Mouse (Mus musculus): ENCODE measurements around the gene 2010111I01Rik. TPM values are rescaled to one million over a fixed set of nuclear protein-coding genes. Genes with fewer than 3 reads are reported as not detected.

Gene 2010111I01Rik
- polyA plus RNA-seq, 1 experiment from 2014 or later: 31.8 TPM

GRCm38 (mm10) chr13:62973111-62973510 lies 8.4 kb downstream of the 2010111I01Rik start:
- Histone ChIP-seq H3K9ac (ENCODE audit: low read length) (no peak overlapping the region), H3K27me3 (ENCODE audit: control insufficient read depth, insufficient read depth, low read length) (no peaks in the 10 kb centered on the region), H3K4me3 (ENCODE audit: low read depth, low read length) (no peak overlapping the region), H3K4me2 (no peak overlapping the region), H3K9me3 (ENCODE audit: control insufficient read depth, low read length) (no peaks in the 10 kb centered on the region), H3K27ac (ENCODE audit: low read depth, low read length) (no peak overlapping the region), H3K36me3 (ENCODE audit: control insufficient read depth, insufficient read depth, low read length) (no peaks in the 10 kb centered on the region), H3K4me1 (ENCODE audit: control insufficient read depth, insufficient read depth, low read length) (no peaks in the 10 kb centered on the region)
- ATAC-seq (ENCODE audit: low FRiP score): no peak
- DNase-seq (ENCODE audit: low spot score, missing footprints): no peak
- WGBS: 89% methylated on average over 4 of the region's 4 CpGs

- no peaks in the 10 kb centered on the region for H3K36me3 ChIP-seq (ENCODE audit: control insufficient read depth, insufficient read depth, low read length)
- H3K4me2 ChIP-seq: no peak overlapping the region
- H3K27me3 ChIP-seq (ENCODE audit: control insufficient read depth, insufficient read depth, low read length): no peaks in the 10 kb centered on the region
- no peak overlapping the region for H3K9ac ChIP-seq (ENCODE audit: low read length)
- no peak for ATAC-seq (ENCODE audit: low FRiP score)
- H3K4me3 ChIP-seq (ENCODE audit: low read depth, low read length): no peak overlapping the region
- H3K9me3 ChIP-seq (ENCODE audit: control insufficient read depth, low read length): no peaks in the 10 kb centered on the region
- H3K27ac ChIP-seq (ENCODE audit: low read depth, low read length): no peak overlapping the region
- no peak for DNase-seq (ENCODE audit: low spot score, missing footprints)
- no peaks in the 10 kb centered on the region for H3K4me1 ChIP-seq (ENCODE audit: control insufficient read depth, insufficient read depth, low read length)
Observed at GRCm38 (mm10) chr13:62978104-62978503, 13.4 kb downstream of the 2010111I01Rik start.

- H3K36me3 ChIP-seq (ENCODE audit: control insufficient read depth, insufficient read depth, low read length): no peaks in the 10 kb centered on the region
- H3K27me3 ChIP-seq (ENCODE audit: control insufficient read depth, insufficient read depth, low read length): no peaks in the 10 kb centered on the region
- H3K4me2 ChIP-seq: no peak overlapping the region
- H3K27ac ChIP-seq (ENCODE audit: low read depth, low read length): no peak overlapping the region
- no peaks in the 10 kb centered on the region for H3K4me1 ChIP-seq (ENCODE audit: control insufficient read depth, insufficient read depth, low read length)
- H3K9me3 ChIP-seq (ENCODE audit: control insufficient read depth, low read length): no peaks in the 10 kb centered on the region
- WGBS: 85% methylated on average over 4 of the region's 4 CpGs
- ATAC-seq (ENCODE audit: low FRiP score): no peak
- DNase-seq (ENCODE audit: low spot score, missing footprints): no peak
- no peak overlapping the region for H3K9ac ChIP-seq (ENCODE audit: low read length)
- no peak overlapping the region for H3K4me3 ChIP-seq (ENCODE audit: low read depth, low read length)
Observed at GRCm38 (mm10) chr13:62978784-62979183, 14.1 kb downstream of the 2010111I01Rik start.

- no peak for ATAC-seq (ENCODE audit: low FRiP score)
Observed at GRCm38 (mm10) chr13:62979215-62979614, 14.5 kb downstream of the 2010111I01Rik start.

GRCm38 (mm10) chr13:62980131-62980530 lies 15.4 kb downstream of the 2010111I01Rik start:
- no peak for DNase-seq (ENCODE audit: low spot score, missing footprints)
- ATAC-seq (ENCODE audit: low FRiP score): no peak
- WGBS: 88% methylated on average over 2 of the region's 2 CpGs
- Histone ChIP-seq H3K4me1 (ENCODE audit: control insufficient read depth, insufficient read depth, low read length) (no peaks in the 10 kb centered on the region), H3K36me3 (ENCODE audit: control insufficient read depth, insufficient read depth, low read length) (no peaks in the 10 kb centered on the region), H3K9ac (ENCODE audit: low read length) (no peak overlapping the region), H3K4me2 (no peak overlapping the region), H3K27ac (ENCODE audit: low read depth, low read length) (no peak overlapping the region), H3K9me3 (ENCODE audit: control insufficient read depth, low read length) (no peaks in the 10 kb centered on the region), H3K4me3 (ENCODE audit: low read depth, low read length) (no peak overlapping the region), H3K27me3 (ENCODE audit: control insufficient read depth, insufficient read depth, low read length) (no peaks in the 10 kb centered on the region)

More at GRCm38 (mm10) chr13:62979215-62979614, 14.5 kb downstream of the 2010111I01Rik start:
- no peak overlapping the region for H3K9ac ChIP-seq (ENCODE audit: low read length)
- WGBS: 92% methylated on average over 4 of the region's 4 CpGs
- H3K4me1 ChIP-seq (ENCODE audit: control insufficient read depth, insufficient read depth, low read length): no peaks in the 10 kb centered on the region
- no peaks in the 10 kb centered on the region for H3K36me3 ChIP-seq (ENCODE audit: control insufficient read depth, insufficient read depth, low read length)
- no peak overlapping the region for H3K27ac ChIP-seq (ENCODE audit: low read depth, low read length)
- H3K4me3 ChIP-seq (ENCODE audit: low read depth, low read length): no peak overlapping the region
- no peaks in the 10 kb centered on the region for H3K27me3 ChIP-seq (ENCODE audit: control insufficient read depth, insufficient read depth, low read length)
- H3K4me2 ChIP-seq: no peak overlapping the region
- H3K9me3 ChIP-seq (ENCODE audit: control insufficient read depth, low read length): no peaks in the 10 kb centered on the region
- DNase-seq (ENCODE audit: low spot score, missing footprints): no peak

- Histone ChIP-seq H3K4me3 (ENCODE audit: low read depth, low read length) (no peak overlapping the region), H3K4me1 (ENCODE audit: control insufficient read depth, insufficient read depth, low read length) (no peaks in the 10 kb centered on the region), H3K27ac (ENCODE audit: low read depth, low read length) (no peak overlapping the region), H3K4me2 (no peak overlapping the region), H3K9ac (ENCODE audit: low read length) (no peak overlapping the region), H3K27me3 (ENCODE audit: control insufficient read depth, insufficient read depth, low read length) (no peaks in the 10 kb centered on the region), H3K36me3 (ENCODE audit: control insufficient read depth, insufficient read depth, low read length) (no peaks in the 10 kb centered on the region), H3K9me3 (ENCODE audit: control insufficient read depth, low read length) (no peaks in the 10 kb centered on the region)
- no peak for ATAC-seq (ENCODE audit: low FRiP score)
- DNase-seq (ENCODE audit: low spot score, missing footprints): no peak
- 86% methylated on average over 3 of the region's 3 CpGs for WGBS
Observed at GRCm38 (mm10) chr13:62984485-62984884, 19.8 kb downstream of the 2010111I01Rik start.

- WGBS: 85% methylated on average over 3 of the region's 3 CpGs
- Histone ChIP-seq H3K36me3 (ENCODE audit: control insufficient read depth, insufficient read depth, low read length) (no peaks in the 10 kb centered on the region), H3K4me3 (ENCODE audit: low read depth, low read length) (no peak overlapping the region), H3K9ac (ENCODE audit: low read length) (no peak overlapping the region), H3K9me3 (ENCODE audit: control insufficient read depth, low read length) (no peaks in the 10 kb centered on the region), H3K27me3 (ENCODE audit: control insufficient read depth, insufficient read depth, low read length) (no peaks in the 10 kb centered on the region), H3K4me2 (no peak overlapping the region), H3K27ac (ENCODE audit: low read depth, low read length) (no peak overlapping the region), H3K4me1 (ENCODE audit: control insufficient read depth, insufficient read depth, low read length) (no peaks in the 10 kb centered on the region)
- no peak for ATAC-seq (ENCODE audit: low FRiP score)
- no peak for DNase-seq (ENCODE audit: low spot score, missing footprints)
Observed at GRCm38 (mm10) chr13:62989891-62990490, 25.3 kb downstream of the 2010111I01Rik start.

- Histone ChIP-seq H3K9me3 (ENCODE audit: control insufficient read depth, low read length) (no peaks in the 10 kb centered on the region), H3K27me3 (ENCODE audit: control insufficient read depth, insufficient read depth, low read length) (no peaks in the 10 kb centered on the region), H3K4me2 (no peak overlapping the region), H3K4me3 (ENCODE audit: low read depth, low read length) (no peak overlapping the region), H3K36me3 (ENCODE audit: control insufficient read depth, insufficient read depth, low read length) (no peaks in the 10 kb centered on the region), H3K4me1 (ENCODE audit: control insufficient read depth, insufficient read depth, low read length) (no peaks in the 10 kb centered on the region), H3K27ac (ENCODE audit: low read depth, low read length) (no peak overlapping the region), H3K9ac (ENCODE audit: low read length) (no peak overlapping the region)
- DNase-seq (ENCODE audit: low spot score, missing footprints): no peak
- no peak for ATAC-seq (ENCODE audit: low FRiP score)
- WGBS: 85% methylated on average over 5 of the region's 5 CpGs
Observed at GRCm38 (mm10) chr13:62993543-62994477, 29.1 kb downstream of the 2010111I01Rik start.

GRCm38 (mm10) chr13:62996767-62997166 lies 32.1 kb downstream of the 2010111I01Rik start:
- no peak for ATAC-seq (ENCODE audit: low FRiP score)
- no peaks in the 10 kb centered on the region for H3K9me3 ChIP-seq (ENCODE audit: control insufficient read depth, low read length)
- no peaks in the 10 kb centered on the region for H3K4me1 ChIP-seq (ENCODE audit: control insufficient read depth, insufficient read depth, low read length)
- no peak overlapping the region for H3K4me3 ChIP-seq (ENCODE audit: low read depth, low read length)
- 88% methylated on average over 2 of the region's 2 CpGs for WGBS
- DNase-seq (ENCODE audit: low spot score, missing footprints): no peak
- H3K9ac ChIP-seq (ENCODE audit: low read length): no peak overlapping the region
- H3K27ac ChIP-seq (ENCODE audit: low read depth, low read length): no peak overlapping the region
- no peaks in the 10 kb centered on the region for H3K27me3 ChIP-seq (ENCODE audit: control insufficient read depth, insufficient read depth, low read length)
- H3K36me3 ChIP-seq (ENCODE audit: control insufficient read depth, insufficient read depth, low read length): no peaks in the 10 kb centered on the region
- H3K4me2 ChIP-seq: no peak overlapping the region
